Mouse (Mus musculus) CH12.LX (cell line): ENCODE data around the gene Agk.

Experiments
- CTCF ChIP-seq, 2 experiments: IDR thresholded peaks in 1 of 2; conservative IDR thresholded peaks in 1 of 2; 2 replicates each; pipeline ENCODE4 v1.5.1; 2011 to 2012; ENCODE audit warnings: low read depth in 2 of 2, low read length in 2 of 2, improper control_type of control experiment in 1 of 2, inconsistent platforms in 1 of 2, mild to moderate bottlenecking in 1 of 2, moderate library complexity in 1 of 2
- EP300 ChIP-seq: IDR thresholded peaks from 2 replicates; pipeline ENCODE4 v1.6.1; 2011; ENCODE audit warnings: low read length, improper control_type of control experiment
- HCFC1 ChIP-seq: IDR thresholded peaks from 2 replicates; pipeline ENCODE4 v1.6.1; 2012; ENCODE audit warnings: low read depth, mild to moderate bottlenecking, inconsistent platforms, low read length, improper control_type of control experiment
- KAT2A ChIP-seq: IDR thresholded peaks from 2 replicates; pipeline ENCODE4 v1.6.1; 2012; ENCODE audit warnings: low read length, improper control_type of control experiment, inconsistent platforms; ENCODE audit not compliant: insufficient replicate concordance
- MAX ChIP-seq: IDR thresholded peaks from 2 replicates; pipeline ENCODE4 v1.6.1; 2011; ENCODE audit warnings: low read length, improper control_type of control experiment
- MAZ ChIP-seq: IDR thresholded peaks from 2 replicates; pipeline ENCODE4 v1.6.1; 2012; ENCODE audit warnings: low read depth, mild to moderate bottlenecking, inconsistent platforms, low read length, improper control_type of control experiment, moderate library complexity
- NELFE ChIP-seq: IDR thresholded peaks from 2 replicates; pipeline ENCODE4 v1.6.1; 2011; ENCODE audit warnings: low read depth, low read length, improper control_type of control experiment
- POLR2A ChIP-seq: IDR thresholded peaks from 2 replicates; pipeline ENCODE4 v1.6.1; 2011; ENCODE audit warnings: low read depth, mild to moderate bottlenecking, improper control_type of control experiment, low read length
- RCOR1 ChIP-seq: conservative IDR thresholded peaks from 2 replicates; pipeline ENCODE4 v1.6.1; 2012; ENCODE audit warnings: low read depth, mild to moderate bottlenecking, inconsistent platforms, low read length, improper control_type of control experiment
- SIN3A ChIP-seq: IDR thresholded peaks from 2 replicates; pipeline ENCODE4 v1.6.1; 2012; ENCODE audit warnings: low read length, improper control_type of control experiment, inconsistent platforms
- TCF12 ChIP-seq: IDR thresholded peaks from 2 replicates; pipeline ENCODE4 v1.6.1; 2014; ENCODE audit warnings: low read depth, mild to moderate bottlenecking, inconsistent platforms, low read length, improper control_type of control experiment
- USF1 ChIP-seq: IDR thresholded peaks from 2 replicates; pipeline ENCODE4 v1.6.1; 2014; ENCODE audit warnings: low read depth, mild to moderate bottlenecking, inconsistent platforms, low read length, improper control_type of control experiment
- ZMIZ1 ChIP-seq: IDR thresholded peaks from 2 replicates; pipeline ENCODE4 v1.6.1; 2012; ENCODE audit warnings: low read depth, mild to moderate bottlenecking, inconsistent platforms, low read length, improper control_type of control experiment

GRCm38 (mm10) chr6:40430251-40430650 is 105.3 kb downstream of the Agk start:
- TF ChIP-seq POLR2A (no peak), EP300 (no peak), USF1 (no peak), KAT2A (no peak), HCFC1 (no peak), CTCF (conservative IDR thresholded peaks at IDR 0.05 in 1 of 2, IDR thresholded peaks at IDR 0.05 in 1 of 2; ENCODE audit: low read depth in 2 of 2, low read length in 2 of 2) (no peak), ZMIZ1 (no peak), MAZ (no peak), NELFE (no peak), RCOR1 (no peak), MAX (no peak), SIN3A (no peak), TCF12 (no peak)
